Mouse (Mus musculus): ENCODE measurements around the gene Slfn2.

Gene Slfn2

DNA sequence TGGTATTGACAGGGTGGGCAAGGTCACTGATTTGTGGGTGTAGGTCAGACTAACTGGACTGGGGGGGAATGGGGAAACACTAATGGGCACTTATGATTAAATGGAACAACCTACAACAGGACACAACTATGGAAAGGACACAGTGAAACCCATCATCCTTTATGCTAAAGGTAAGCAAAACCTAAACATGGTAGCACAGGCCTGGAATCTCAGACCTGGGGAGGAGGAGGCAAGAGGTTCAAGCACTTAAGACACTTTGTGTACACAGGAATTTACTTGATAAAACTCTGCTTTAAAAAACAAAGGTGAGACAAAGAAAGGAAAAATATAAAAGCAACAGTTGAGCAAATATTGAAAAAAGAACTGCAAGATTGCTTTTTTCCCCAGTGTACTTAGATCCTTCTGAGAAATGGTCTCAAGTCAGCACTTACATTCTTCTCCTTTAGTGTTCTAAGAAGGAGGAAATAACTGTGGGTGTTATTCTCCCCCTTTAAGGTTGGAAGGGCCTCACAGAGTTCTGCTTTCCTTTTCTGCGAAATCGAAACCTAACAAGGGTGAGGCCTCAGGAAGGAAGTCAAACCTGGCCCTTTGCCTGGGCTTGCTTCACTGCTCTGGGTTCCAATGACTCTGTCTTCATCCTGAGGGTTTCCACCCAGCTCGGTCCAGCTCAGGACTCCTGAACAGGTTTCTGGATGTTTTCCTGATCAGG lies 13.0 kb downstream of the Slfn2 start:
- no peak for DNase-seq (ENCODE audit: low read depth, low spot score)

DNA sequence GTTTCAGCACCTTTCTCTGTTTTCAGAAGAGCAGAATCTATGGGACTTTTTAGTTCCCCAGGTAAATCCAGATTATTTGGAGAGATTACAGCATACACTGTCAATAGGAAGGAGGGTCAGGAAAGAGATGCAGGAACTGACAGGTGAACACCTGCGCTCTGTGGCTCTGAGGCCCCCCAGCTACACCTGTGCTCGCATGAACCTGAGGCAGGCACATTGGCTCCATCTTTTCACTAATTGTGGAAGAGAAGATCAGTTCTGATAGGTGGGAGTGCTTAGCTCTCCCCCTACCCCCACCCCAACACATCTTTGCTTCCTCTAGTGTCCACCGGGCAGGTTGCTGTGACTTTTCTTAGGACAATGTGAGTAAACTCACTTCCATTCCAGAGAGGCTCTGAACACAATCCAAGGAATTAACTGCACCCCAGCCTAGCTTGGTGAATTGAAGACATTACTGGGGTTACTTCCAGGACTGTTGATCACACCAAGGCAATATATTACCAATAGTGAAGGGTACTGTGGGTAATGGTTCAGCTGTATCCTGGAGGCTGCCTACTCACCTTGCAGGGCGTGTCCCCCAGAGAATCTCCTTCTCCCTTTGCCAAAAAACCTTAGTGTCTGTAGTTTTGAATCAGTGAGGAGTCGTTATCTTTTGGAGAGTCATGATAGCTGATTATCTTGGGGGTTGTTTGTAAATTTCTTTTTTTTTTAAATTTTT lies 13.7 kb downstream of the Slfn2 start:
- no peak for DNase-seq (ENCODE audit: low read depth, low spot score)

DNA sequence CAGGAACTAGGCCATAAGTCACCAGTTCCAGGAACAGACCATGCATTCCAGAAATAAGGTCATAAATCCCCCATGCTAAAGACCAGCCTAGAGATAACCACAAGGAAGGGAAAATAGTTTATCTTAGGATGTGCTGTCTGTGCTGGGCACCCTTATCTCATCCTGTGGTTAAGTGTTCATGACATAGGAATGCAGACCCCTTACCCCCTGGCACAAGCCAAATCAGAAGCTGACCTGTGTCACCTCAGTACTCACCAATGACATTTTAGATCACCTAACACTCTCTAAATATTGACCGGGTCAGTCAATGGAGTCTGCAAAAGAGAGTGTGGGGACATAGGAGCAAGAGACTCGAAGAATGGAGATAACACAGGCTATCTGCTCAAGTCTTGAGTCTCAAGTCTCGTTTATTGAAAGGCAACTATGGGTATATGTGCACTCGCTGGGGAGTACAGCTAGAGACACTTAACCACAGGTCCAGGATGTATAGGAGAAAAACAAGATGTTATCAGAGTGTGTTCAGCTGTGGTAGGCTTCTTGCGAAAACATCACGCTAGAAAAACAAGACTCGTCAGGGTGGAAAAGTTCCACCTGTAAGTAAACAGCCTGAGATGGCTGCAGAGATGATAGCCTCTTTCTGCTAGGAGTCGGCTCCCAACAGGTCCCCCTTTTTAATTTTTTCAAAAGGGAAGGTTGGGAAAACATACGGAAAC lies 14.7 kb downstream of the Slfn2 start:
- DNase-seq (ENCODE audit: low read depth, low spot score), result no peak

DNA sequence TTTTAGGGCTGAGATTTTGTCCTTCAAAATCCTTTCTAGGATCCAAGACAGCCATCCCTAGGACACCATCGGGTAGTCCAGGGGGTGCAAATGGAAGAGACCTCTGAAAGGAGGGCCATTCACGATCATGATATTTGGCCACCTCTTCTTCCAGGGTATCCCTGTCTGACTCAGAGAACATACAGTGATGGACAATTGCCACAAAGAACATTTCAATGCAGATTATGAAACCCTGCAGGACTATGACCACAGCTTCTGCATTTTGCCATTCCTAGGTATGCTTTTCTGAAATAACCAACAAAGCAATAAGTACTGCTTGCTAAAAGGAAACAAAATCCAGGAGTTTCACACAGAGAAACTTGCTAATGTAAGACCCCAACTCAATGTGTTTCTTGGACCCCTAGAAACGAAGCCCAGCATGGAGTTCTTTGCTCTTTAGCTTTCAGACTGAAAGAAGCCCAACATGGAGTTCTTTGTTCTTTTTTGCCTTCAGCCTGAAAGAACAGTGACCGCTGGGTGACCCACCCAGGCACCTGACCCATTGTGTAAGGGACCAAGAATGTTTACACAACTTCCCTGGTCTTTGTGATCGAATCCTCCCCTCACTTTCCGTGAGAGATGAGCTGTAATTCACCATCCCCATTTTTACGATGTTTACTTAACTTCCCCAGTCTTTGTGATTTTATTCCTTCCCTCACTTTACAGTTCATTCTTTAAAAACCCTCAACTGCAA lies 18.0 kb downstream of the Slfn2 start:
- no peak for DNase-seq (ENCODE audit: low read depth, low spot score)

DNA sequence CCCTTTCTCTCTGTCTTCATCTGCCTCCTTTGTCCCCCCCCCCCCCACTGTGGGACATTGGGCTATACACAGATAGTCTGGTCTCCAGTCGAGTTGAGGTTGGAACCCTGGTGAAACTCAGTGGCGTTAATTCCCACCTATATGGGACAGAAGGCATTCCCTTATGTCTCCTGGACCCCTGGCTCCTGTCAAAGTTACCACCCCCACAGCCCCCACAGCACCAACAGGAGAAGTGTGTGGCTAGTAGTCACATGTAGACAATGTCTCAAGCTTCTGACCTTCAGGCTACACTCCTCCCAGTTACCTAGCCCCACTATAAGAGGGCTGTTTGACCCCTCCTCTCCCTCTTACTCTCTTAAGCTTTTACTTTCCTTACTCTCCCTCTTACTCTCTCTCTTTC lies 19.2 kb downstream of the Slfn2 start:
- DNase-seq (ENCODE audit: low read depth, low spot score), result no peak

DNA sequence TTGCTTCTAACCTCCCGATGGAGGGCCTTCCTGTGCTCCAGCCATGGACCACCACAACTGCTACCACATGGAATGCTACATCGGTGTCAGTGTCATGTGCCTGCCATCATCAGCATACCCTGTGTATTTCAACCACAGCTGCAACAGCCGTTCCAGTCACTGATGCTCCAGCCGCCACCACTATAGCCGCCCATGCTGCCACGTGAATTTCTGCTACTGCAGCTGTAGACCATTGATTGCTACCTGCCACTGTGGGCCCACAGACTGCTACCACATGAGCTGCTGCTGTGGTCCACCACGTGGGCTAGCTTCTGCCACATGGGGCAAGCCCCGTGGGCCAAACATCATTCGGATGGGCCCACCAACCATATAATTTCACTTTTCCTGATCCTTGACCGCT lies 19.8 kb downstream of the Slfn2 start:
- DNase-seq (ENCODE audit: low read depth, low spot score), result no peak

DNA sequence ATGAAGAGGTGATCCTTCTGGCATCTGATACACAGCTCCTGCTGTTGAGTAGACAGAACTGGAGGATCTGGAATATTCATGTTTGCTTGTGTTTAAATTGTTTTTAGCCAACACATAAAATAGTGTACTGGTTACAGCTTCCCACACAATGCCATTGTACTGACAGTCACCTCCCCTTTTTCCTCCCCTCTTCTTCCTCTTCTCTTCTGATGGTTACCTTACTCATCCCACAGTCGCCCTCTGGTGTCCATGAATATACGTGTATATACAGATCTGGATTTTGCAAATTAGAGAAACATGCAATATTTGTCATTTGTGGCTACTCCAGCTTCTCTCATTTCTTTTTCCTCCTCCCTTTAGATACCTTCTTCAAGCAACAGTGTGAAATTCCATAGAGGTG lies 50.2 kb downstream of the Slfn2 start:
- DNase-seq (ENCODE audit: low read depth, low spot score), result no peak

DNA sequence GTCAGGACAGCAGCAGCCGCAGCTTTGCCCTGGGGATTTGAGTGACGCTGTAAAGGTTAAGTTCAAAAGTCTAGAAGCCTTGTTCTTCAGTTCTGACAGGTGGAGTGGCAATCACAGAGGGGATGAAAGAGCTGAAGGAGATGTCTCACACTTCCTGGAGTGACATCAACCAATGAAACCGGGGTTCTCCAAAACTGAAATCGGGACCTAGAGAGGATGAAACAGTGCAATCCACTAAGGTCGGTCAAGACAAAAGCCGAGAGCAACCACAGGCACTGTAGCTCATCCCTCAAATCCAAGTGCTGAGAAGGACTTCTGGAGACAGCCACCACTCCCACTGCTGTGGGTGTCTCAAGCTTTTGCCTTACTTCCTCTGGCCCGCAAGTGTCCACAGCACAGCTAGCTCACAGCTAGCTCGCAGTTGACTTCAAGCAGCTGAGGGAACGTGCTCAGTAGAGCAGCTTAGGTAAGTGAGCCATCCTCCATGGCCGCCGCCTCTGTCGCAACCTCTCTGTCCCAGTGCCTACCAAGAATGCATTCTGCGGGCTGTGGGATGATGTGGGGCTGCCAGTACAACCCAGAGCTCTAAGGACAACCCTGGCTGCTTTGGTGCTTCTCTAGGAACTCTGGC lies 51.8 kb downstream of the Slfn2 start, which contains the start of gene Slfn1:
Gene Slfn1, plus strand, starts transcription at position 253 of the 631 bp plus-strand sequence.
- DNase-seq (ENCODE audit: low read depth, low spot score), result no peak

DNA sequence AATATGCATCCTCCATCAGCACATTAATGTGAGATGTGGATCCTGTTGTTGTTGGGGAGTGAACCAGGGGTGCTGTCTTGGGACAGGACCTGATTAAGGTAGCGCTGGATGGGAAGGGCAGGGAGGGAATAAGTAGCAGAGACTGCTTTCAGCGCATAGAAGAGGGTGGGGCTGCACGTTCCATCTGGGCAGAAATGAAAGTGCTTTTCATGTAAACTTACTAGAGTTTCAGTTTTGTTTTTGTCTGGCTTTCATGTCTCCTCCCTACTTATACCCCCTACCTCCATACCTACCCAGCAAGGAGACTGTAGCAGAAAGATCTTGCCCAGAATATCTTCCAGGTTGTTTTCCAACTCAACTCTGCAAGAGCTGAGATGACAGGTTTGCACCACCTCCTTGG lies 53.1 kb downstream of the Slfn2 start:
- DNase-seq (ENCODE audit: low read depth, low spot score), result no peak

All from brain, embryonic 18.5 days (tissue).